Mouse (Mus musculus): Measurements from ENCODE around the gene Olfr282.
"Not testable (repeated sequence)": the region's sequence is repeated elsewhere in the genome, so short reads cannot be mapped to it uniquely, and the experiment has no call there.

Olfr282 gene

GRCm38 (mm10) chr15:98430925-98431324 lies at the start of gene Olfr282:
TSS of gene Olfr282 (plus strand) at chr15:98431225.
- in situ Hi-C loops (cut with MboI; ENCODE audit: low sequenced_read_pairs) = not testable (repeated sequence)

GRCm38 (mm10) chr15:98387621-98388020 lies 43.4 kb upstream of the Olfr282 start:
- in situ Hi-C loops (cut with MboI; ENCODE audit: low sequenced_read_pairs) = loop anchor here (25.0 kb wide), 1 partner anchor 200 kb away; the partner anchor contains the start of gene Olfr288

- in situ Hi-C loops (cut with MboI; ENCODE audit: low sequenced_read_pairs) = loop anchor here (25.0 kb wide), 1 partner anchor 202 kb away; the partner anchor contains the start of gene Olfr288
These were observed 41.2 kb upstream of the Olfr282 start for GRCm38 (mm10) chr15:98389796-98390195.

DNA sequence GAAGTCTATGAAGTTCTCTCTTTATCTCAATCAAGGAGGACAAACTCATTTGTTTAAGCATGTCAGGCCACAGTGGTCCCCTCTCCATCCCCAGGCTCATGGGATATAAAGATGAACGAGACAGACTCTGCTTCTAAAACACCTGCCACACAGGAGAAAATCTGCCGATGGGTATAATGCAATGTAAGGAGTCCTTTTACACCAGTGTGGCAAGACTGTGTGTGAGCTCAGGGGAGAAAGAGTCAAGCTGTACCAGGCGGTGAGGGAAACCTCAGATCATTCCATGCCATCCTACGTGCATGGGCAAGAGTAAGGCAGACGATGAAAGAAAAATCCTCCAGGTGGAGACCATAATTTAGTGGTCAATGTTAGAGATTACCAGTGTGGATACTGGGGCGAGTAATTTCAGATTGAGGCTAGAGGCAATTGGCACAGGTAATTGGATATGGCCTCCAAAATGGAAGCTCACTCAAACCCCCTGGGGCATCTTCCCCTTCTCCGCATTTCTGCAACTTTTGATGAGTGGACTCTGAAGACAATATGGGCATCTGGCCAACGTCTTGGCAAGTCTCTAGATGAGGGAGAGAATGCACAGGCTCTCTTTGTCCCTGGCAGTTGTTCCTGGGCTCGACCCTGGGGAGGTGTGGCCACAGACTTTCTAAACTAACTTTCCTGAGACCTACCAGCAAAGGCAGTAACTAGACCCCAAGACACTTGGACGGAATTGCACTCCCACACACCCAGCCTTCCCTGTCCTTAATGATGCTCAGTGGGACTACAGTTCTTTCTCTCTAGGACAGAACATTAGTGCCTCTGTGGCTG lies 39.7 kb upstream of the Olfr282 start:
- in situ Hi-C loops (cut with MboI; ENCODE audit: low sequenced_read_pairs) = loop anchor here (25.0 kb wide), 1 partner anchor 204 kb away; the partner anchor contains the start of gene Olfr288

DNA sequence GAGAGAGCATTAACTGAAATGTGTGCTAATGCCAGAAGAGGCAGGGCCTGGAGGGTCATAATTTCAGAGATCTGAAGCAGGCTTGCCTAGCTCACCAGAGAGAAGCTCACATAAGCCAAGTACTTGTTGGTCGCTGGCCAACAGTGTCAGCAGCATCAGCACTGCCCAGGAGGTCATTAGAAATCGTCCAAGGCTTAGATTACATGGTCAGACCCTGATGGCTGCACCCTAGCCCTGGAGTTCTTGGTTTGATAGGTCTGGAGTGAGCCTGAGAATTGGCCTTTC lies 39.2 kb upstream of the Olfr282 start:
- in situ Hi-C loops (cut with MboI; ENCODE audit: low sequenced_read_pairs) = loop anchor here (25.0 kb wide), 1 partner anchor 205 kb away; the partner anchor contains the start of gene Olfr288

- in situ Hi-C loops (cut with MboI; ENCODE audit: low sequenced_read_pairs) = loop anchor here (25.0 kb wide), 1 partner anchor 210 kb away; the partner anchor contains the start of gene Olfr288
These were observed 33.9 kb upstream of the Olfr282 start for GRCm38 (mm10) chr15:98397136-98397535.

- in situ Hi-C loops (cut with MboI; ENCODE audit: low sequenced_read_pairs) = no loop called here
These were observed 28.7 kb upstream of the Olfr282 start for GRCm38 (mm10) chr15:98402356-98402755.

DNA sequence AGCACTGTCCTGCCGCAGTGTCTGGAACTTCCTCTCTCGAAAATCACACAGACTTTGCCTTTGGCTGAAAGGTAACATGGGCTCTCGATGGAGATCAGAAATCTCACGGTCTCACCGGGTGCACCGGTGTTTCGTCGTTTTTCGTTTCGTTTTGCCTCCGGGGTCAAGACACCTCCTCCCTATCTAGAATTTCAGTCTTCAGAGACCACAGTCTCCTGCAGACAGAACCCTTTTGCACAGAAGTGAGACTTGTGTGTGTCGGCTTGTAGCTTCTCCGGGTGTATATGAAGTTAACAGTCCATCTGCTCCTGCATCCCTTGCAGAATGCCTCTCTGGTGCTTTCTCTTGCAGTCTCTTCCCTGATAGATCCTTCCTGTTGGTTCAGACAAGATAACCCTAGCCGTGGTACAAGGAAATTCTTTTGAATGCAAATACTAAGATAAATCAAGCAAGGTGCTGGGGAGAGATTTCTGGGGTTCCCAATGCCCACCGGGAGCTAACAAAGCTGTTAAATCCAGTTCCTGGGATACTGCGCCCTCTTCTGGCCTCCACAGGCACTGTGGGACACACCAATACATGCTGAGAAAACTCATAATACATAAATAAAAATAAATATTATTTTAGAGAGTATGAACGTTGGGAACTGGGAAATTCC lies 22.5 kb upstream of the Olfr282 start:
- in situ Hi-C loops (cut with MboI; ENCODE audit: low sequenced_read_pairs) = no loop called here

DNA sequence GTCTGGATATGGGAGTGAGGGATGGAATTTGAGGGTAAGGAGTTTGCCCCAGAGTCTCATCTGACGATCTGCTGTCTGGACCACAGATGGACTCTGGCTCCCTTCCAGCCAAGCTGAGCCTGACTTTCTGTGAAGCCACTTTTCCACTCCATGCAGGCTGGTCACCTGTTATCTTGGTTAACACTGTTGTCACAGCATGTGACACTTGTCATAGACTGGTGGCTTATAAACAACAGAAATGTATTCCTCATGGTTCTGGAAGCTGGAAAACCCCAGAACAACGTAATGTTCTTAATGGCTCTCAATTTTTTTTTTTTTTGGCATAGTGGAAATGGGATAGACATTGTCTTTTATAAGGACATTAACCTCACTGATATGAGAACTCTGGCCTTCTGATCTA lies 21.4 kb upstream of the Olfr282 start:
- in situ Hi-C loops (cut with MboI; ENCODE audit: low sequenced_read_pairs) = no loop called here

- in situ Hi-C loops (cut with MboI; ENCODE audit: low sequenced_read_pairs) = no loop called here
These were observed 20.8 kb upstream of the Olfr282 start for GRCm38 (mm10) chr15:98410249-98410648.

- in situ Hi-C loops (cut with MboI; ENCODE audit: low sequenced_read_pairs) = no loop called here
These were observed 15.0 kb upstream of the Olfr282 start for GRCm38 (mm10) chr15:98415996-98416395.

DNA sequence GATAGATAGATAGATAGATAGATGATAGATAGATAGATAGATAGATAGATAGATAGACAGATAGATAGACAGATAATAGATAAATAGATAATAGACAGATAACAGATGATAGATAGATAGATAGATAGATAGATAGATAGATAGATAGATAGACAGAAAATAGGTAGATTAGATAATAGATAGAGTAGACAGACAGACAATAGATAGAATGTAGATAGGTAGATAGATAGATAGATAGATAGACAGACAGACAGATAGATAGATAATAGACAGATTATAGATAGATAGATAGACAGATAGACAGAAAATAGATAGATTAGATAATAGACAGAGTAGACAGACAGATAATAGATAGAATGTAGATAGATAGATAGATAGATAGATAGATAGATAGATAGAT lies 14.2 kb upstream of the Olfr282 start:
- in situ Hi-C loops (cut with MboI; ENCODE audit: low sequenced_read_pairs) = not testable (repeated sequence)

DNA sequence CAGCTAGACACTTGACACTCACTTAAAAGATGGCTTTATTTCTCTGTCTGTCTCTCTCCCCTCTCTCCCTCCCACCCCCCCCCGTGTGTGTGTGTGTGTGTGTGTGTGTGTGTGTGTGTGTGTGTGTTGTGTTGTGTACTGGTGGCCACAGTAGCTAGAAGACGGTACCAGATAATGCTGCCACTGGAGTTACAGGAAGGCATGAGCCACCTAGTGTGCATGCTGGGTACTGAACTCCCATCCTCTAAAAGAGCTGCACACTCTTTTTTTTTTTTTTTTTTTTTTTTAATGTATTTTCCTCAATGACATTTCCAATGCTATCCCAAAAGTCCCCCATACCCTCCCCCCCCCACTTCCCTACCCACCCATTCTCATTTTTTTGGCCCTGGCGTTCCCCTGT lies 13.7 kb upstream of the Olfr282 start:
- in situ Hi-C loops (cut with MboI; ENCODE audit: low sequenced_read_pairs) = not testable (repeated sequence)

- in situ Hi-C loops (cut with MboI; ENCODE audit: low sequenced_read_pairs) = no loop called here
These were observed 12.9 kb upstream of the Olfr282 start for GRCm38 (mm10) chr15:98418096-98418495.

DNA sequence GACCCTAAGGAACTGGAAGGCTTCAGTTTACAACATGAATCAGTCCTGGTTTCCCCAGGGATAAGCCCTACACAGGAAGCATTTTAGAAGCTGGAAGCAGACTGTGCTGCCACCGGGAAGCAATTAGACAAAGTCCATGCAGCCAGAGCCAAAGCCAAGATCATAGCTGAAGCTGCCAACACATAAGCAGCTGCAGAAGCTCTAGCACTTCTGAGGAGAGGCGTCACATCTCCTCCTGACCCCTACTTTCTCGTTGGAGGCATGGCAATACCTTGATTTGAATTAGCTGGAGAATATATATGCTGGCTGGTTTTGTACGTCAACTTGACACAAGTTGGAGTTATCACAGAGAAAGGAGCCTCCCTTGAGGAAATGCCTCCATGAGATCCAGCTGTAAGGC lies 10.1 kb upstream of the Olfr282 start:
- in situ Hi-C loops (cut with MboI; ENCODE audit: low sequenced_read_pairs) = no loop called here

DNA sequence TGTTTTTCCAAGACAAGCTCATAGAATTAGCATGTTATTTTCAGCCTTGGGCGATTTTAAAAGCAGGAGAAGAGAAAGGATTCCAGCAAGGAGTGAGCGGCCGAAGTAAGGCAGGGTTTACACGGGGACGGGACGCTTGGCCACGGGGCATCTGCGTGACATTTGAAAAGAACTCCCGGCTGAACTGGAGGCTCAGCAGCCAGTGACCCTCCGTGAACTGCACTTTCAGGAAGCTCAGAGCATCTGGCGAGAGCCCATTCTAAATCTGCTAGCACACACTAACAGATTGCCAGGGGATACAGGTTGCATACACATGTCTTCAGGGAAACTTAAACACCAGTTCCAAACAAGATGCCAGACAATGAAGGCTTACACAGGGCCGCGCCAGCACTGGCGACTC lies 6.7 kb upstream of the Olfr282 start:
- in situ Hi-C loops (cut with MboI; ENCODE audit: low sequenced_read_pairs) = no loop called here

DNA sequence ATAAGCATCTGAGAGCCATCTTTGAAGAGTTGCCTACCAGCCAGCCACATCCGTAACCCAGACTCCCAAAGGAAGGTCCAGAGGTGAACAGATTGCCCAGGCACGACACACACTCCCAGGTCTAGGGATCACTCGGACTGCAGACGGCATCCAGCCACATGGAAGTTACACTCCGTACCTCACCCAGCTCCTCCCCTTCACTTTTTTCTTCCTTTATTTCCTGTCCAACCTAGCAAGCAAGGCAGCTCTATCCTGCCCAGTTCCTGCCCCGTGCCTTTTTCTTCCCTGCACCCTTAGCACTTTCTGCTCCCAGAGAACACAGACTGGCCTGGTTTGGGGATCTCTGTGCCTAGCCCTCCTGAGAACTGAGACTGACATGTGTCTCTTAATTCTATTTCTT lies 6.3 kb upstream of the Olfr282 start:
- in situ Hi-C loops (cut with MboI; ENCODE audit: low sequenced_read_pairs) = no loop called here

DNA sequence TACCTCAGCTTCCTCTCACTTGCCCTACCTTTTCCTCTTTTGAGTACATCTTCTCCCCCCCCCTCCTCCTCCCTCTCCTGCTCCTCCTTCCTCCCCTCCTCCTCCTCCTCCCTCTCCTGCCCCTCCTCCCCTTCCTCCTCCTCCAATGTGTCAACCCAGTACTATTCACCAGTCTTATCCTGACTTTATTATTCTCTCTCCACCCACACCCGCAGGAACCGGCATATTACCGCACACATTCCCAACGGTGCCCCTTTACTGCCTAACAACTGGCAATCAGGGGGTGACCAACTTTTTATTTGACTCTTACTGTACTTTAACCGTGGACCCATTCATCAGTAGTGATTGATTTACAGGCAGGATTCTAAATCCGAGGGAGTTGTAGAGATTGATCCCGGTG lies 5.8 kb upstream of the Olfr282 start:
- in situ Hi-C loops (cut with MboI; ENCODE audit: low sequenced_read_pairs) = no loop called here

- in situ Hi-C loops (cut with MboI; ENCODE audit: low sequenced_read_pairs) = no loop called here
These were observed 13.5 kb downstream of the Olfr282 start for GRCm38 (mm10) chr15:98444561-98444960.

- in situ Hi-C loops (cut with MboI; ENCODE audit: low sequenced_read_pairs) = no loop called here
These were observed 17.5 kb downstream of the Olfr282 start for GRCm38 (mm10) chr15:98448521-98448920.

DNA sequence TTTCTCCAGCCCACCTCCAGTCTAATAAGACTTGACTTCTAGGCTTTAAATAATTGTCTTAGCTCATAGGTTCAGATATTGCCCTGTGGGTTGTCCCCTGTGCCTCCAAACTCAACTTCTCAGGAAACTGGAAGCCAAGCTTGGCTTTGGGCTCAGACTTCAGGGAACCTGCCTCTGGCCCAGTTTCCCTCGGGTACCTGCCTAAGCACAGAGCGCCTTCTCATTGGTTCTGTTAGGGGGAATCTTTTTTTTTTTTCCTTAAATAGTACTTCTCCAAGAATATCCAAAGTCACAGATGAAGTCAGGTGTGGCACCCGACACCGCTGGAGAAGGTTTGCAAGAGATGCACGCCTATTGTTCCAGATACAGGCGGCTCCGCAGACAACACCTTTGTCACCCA lies 21.3 kb downstream of the Olfr282 start, which contains the start of gene Olfr281:
Gene Olfr281, plus strand, starts transcription at position 301 of the 400 bp plus-strand sequence.
- in situ Hi-C loops (cut with MboI; ENCODE audit: low sequenced_read_pairs) = no loop called here

GRCm38 (mm10) chr15:98469596-98469995 lies 38.6 kb downstream of the Olfr282 start, which contains the start of gene OR5BS1P:
TSS of gene OR5BS1P (plus strand) at chr15:98469896.
- in situ Hi-C loops (cut with MboI; ENCODE audit: low sequenced_read_pairs) = no loop called here
